Mouse (Mus musculus) liver, embryonic 14.5 days (tissue): ENCODE measurements around the gene Fer.

ENCODE experiments used
- CTCF ChIP-seq: IDR thresholded peaks from 2 replicates; pipeline ENCODE4 v1.5.1; 2016; ENCODE audit warnings: antibody characterized with exemption, low read depth, control low read depth
- EP300 ChIP-seq: IDR thresholded peaks from 2 replicates; pipeline ENCODE4 v1.6.1; 2016; ENCODE audit warnings: antibody characterized with exemption, low read depth

- TF ChIP-seq CTCF = no peak
- TF ChIP-seq EP300 = no peak
Observed at GRCm38 (mm10) chr17:63836223-63836622, 26.6 kb upstream of the Fer start.
